Mouse (Mus musculus) brain, embryonic 14.5 days (tissue): Measurements from ENCODE around the gene Cep162.

ENCODE experiments used
- CTCF ChIP-seq: fragments of 200-500 bp; IDR thresholded peaks from 2 replicates; pipeline ENCODE4 v1.5.1; 2012; ENCODE audit warnings: inconsistent platforms, mild to moderate bottlenecking, moderate library complexity, borderline replicate concordance; ENCODE audit not compliant: insufficient read depth, insufficient read length; ENCODE audit errors: extremely low read depth
- POLR2A ChIP-seq: fragments of 200-500 bp; IDR thresholded peaks from 2 replicates; pipeline ENCODE4 v1.6.1; 2012; ENCODE audit warnings: mild to moderate bottlenecking, inconsistent platforms, borderline replicate concordance; ENCODE audit not compliant: poor library complexity, insufficient read depth, insufficient read length, severe bottlenecking; ENCODE audit errors: extremely low read depth

DNA sequence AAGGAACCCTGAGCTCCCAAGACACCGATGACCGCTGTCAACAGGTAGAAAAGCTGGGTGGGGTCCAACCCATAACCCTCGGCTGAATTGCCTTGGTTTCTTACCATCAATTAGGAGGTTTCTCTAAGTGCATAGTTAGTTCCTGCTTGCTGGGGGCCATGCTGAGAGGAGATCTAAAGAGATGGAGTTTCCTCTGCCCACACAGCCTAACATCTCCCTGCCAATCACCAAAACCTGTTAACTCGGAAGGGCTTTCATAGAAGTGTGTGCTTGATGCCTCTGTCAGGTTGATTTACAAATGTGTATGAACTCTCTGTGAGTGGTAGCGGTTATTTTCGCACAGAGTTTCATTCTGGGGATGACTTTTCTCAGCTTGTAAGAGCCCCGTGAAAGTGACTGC, 76.8 kb downstream of the Cep162 start:
- TF ChIP-seq CTCF (no peak), POLR2A (no peak)
